Mouse (Mus musculus) gastrocnemius, postnatal 10 days (tissue): ENCODE measurements around the gene Abcd4. TPM values are rescaled to one million over a fixed set of nuclear protein-coding genes. Genes with fewer than 3 reads are reported as not detected.

ENCODE experiments used
- DNase-seq: peaks from one replicate; pipeline ENCODE4 v3.0.0; 2021; ENCODE audit warnings: mixed read lengths
- total RNA-seq, 2 experiments: library from RNA; stranded (reverse); gene quantifications; 2 replicates each; pipeline ENCODE4 v1.2.3; 2021

Abcd4 gene
- total RNA-seq, 2 experiments from 2014 or later = 4.4 to 5.2 TPM

DNA sequence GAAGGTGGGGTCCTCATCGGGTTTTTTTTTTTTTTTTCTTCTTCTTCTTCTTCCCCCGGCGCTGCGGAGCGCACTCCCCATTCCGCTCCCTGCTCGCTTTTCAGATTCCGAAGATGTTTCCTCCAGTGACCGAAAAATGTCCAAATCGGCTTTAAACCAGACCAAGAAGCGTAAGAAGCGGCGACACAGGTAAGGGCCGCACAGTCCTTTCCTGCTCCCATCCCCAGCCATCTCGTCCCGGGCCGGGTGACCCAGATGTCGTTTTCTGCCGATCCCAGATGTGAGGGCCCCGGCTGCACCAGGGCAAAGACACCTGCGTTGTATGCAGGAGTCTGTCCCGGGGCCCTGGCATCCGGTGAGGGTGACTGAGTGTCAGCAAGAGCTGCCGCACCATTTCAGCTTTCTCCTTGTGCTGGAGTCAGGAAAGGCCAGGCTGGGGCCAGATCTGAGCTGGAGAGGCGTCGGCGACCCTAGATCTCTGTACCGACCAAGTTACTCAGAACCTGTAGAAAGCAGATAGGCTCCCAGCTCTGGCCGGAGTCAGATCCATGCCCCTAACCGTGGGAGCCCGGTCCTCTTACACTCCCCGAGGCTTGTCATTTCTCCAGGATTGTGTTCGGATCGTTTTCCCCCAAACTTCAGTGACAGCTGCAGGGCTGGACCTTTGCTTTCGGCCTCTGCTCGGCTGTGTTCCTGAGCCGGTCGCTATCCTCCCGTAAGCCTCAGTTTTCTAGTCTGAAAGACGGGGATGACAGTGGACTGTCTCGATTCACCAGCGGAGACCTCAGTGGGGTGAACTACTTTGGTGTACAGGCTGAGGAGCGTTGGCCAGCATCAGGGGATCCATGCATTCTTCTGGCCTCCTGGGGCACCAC, 45.5 kb downstream of the Abcd4 start:
- DNase-seq = no peak

GRCm38 (mm10) chr12:84570694-84571415, 46.4 kb downstream of the Abcd4 start:
- DNase-seq = no peak

- no peak for DNase-seq
Measured at GRCm38 (mm10) chr12:84569976-84570693, 47.1 kb downstream of the Abcd4 start.

GRCm38 (mm10) chr12:84569336-84569970, 47.8 kb downstream of the Abcd4 start, which contains the start of gene Vsx2:
TSS of gene Vsx2 (plus strand) at chr12:84569762.
- DNase-seq = no peak

DNA sequence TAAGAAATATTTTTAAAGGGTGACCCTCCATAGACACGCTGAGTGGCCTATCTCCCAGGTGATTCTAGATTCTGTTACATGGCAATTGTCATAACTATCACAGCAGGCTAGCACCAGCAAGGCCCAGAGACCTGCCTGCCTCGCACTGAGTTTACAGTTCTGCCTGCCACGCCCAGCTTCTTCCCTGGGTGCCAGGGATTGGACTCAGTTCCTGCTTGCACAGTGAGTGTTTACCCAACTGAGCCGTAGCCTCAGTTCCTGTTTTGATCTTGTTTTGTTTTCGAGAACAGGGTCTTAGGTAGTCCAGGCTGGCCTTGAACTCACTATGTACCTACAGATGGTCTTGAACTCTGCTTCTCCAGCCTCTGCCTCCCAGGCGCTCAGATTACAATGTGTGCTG, 49.6 kb downstream of the Abcd4 start:
- no peak for DNase-seq

GRCm38 (mm10) chr12:84562558-84562957, 54.7 kb downstream of the Abcd4 start:
- DNase-seq = no peak

GRCm38 (mm10) chr12:84555218-84555617, 62.0 kb downstream of the Abcd4 start:
- DNase-seq = no peak

Other genes with a start within 250 kb of the Abcd4 start
- 1 to 10 TPM; 8.0 to 9.7 TPM for gene Entpd5, start 208.4 kb downstream of the Abcd4 start, total RNA-seq
- 1 to 10 TPM in 1 of 2 experiments, under 1 TPM in 1; 0.85 to 1.0 TPM for gene Bbof1, start 208.3 kb downstream of the Abcd4 start, total RNA-seq
- 1 to 10 TPM; 5.9 to 6.8 TPM for gene Rnf113a2, start 200.2 kb downstream of the Abcd4 start, total RNA-seq
- 10 to 100 TPM; 32.1 to 34.1 TPM for gene Aldh6a1, start 166.4 kb downstream of the Abcd4 start, total RNA-seq
- gene Lin52, start 166.0 kb downstream of the Abcd4 start, total RNA-seq = 1 to 10 TPM; 4.9 to 5.6 TPM
- gene Vsx2, start 47.7 kb downstream of the Abcd4 start, total RNA-seq = under 1 TPM in 1 of 2 experiments, not detected in 1; 0.07 TPM
- not detected for gene Vrtn, start 23.6 kb upstream of the Abcd4 start, total RNA-seq
- gene Syndig1l, start 81.4 kb upstream of the Abcd4 start, total RNA-seq = not detected
- 10 to 100 TPM; 23.5 to 32.7 TPM for gene Npc2, start 155.7 kb upstream of the Abcd4 start, total RNA-seq
- gene Isca2, start 155.8 kb upstream of the Abcd4 start, total RNA-seq = 10 to 100 TPM; 48.4 to 50.9 TPM